Mouse (Mus musculus): Measurements from ENCODE around the gene Ogdh.

DNA sequence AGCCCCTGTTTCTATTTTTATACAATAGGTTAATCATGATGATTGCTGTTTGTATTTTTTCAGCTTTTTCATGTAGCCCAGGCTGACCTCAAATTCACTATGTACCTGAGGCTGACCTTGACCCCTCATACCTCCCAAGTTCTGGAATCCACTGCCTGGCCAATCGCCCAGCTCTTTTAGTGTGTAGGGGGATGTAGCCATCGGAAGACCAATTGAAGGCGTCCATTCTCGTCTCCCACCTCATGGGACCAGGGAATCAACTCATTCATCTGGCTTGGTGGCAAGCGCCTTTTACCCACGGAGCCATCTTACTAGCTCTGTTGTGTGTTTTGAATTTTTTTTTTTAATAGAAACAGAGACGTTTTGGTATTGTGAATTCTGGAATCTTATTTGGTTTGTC is 39.8 kb downstream of the Ogdh start:
- TF ChIP-seq CTCF (conservative IDR thresholded peaks at IDR 0.05; ENCODE audit: insufficient read depth, insufficient read length, low read depth, low read length) (no peak), POLR2A (IDR thresholded peaks at IDR 0.05; ENCODE audit: low read depth, low read length) (no peak)
